Mouse (Mus musculus) forebrain, embryonic 16.5 days (tissue): ENCODE results near the gene Nell1. TPM values are rescaled to one million over a fixed set of nuclear protein-coding genes. Genes with fewer than 3 reads are reported as not detected.

Experiments used
- ATAC-seq: fragments of 200-750 bp; cut with Nextera tagmentation; 2 replicates; pipeline ENCODE4 v1.8.0; 2017; ENCODE audit warnings: mild to moderate bottlenecking, moderate library complexity
- H3K27ac ChIP-seq: fragments of 300-500 bp; sonication (generic); 2 replicates; pipeline ENCODE4 v1.5.1; 2014; ENCODE audit warnings: low read length, control low read depth
- H3K27me3 ChIP-seq: fragments of 300-500 bp; sonication (generic); replicated peaks from 2 replicates; pipeline ENCODE4 v1.6.1; 2014; ENCODE audit warnings: low read length; ENCODE audit not compliant: control insufficient read depth, insufficient read depth
- H3K36me3 ChIP-seq: fragments of 300-500 bp; sonication (generic); 2 replicates; pipeline ENCODE4 v1.6.1; 2014; ENCODE audit not compliant: control insufficient read depth, insufficient read depth
- H3K4me1 ChIP-seq: fragments of 300-500 bp; sonication (generic); replicated peaks from 2 replicates; pipeline ENCODE4 v1.6.1; 2014; ENCODE audit warnings: low read length; ENCODE audit not compliant: control insufficient read depth, insufficient read depth
- H3K4me2 ChIP-seq: fragments of 300-500 bp; sonication (generic); 2 replicates; pipeline ENCODE4 v1.6.1; 2014; ENCODE audit warnings: mild to moderate bottlenecking, low read length, control low read depth
- H3K4me3 ChIP-seq: fragments of 300-500 bp; sonication (generic); replicated peaks from 2 replicates; pipeline ENCODE4 v1.5.1; 2014; ENCODE audit warnings: mild to moderate bottlenecking, low read length, control low read depth
- H3K9ac ChIP-seq: fragments of 300-500 bp; sonication (generic); replicated peaks from 2 replicates; pipeline ENCODE4 v1.6.1; 2014; ENCODE audit warnings: low read depth, low read length, control low read depth
- H3K9me3 ChIP-seq: fragments of 300-500 bp; sonication (generic); 2 replicates; pipeline ENCODE4 v1.6.1; 2016; ENCODE audit warnings: low read length; ENCODE audit not compliant: control insufficient read depth
- WGBS: fragments of 180-500 bp; shearing (Covaris S2); extraction: QIAGEN DNeasy Blood & Tissue Kit; methylation state at CpG from one replicate; pipeline ENCODE4 v1.1.7; 2014; 5-methylcytosine and 5-hydroxymethylcytosine counted together
- polyA plus RNA-seq: library from polyadenylated mRNA; unstranded; fragments of >200 nt; fragmentation: Nextera tagmentation; extraction: Ambion mirVana; gene quantifications from 2 replicates; pipeline ENCODE4 v1.2.1, GENCODE M21; 2015

The Nell1 gene
- polyA plus RNA-seq, 1 experiment from 2014 or later, result 14.2 TPM

GRCm38 (mm10) chr7:50773516-50773915, 798.9 kb downstream of the Nell1 start:
- H3K4me1 ChIP-seq, result no peaks in the 10 kb centered on the region
- ATAC-seq, result no peak
- H3K36me3 ChIP-seq, result no peaks in the 10 kb centered on the region
- H3K9me3 ChIP-seq, result no peaks in the 10 kb centered on the region
- no peaks in the 10 kb centered on the region for H3K27me3 ChIP-seq
- H3K9ac ChIP-seq, result no peak overlapping the region
- H3K4me2 ChIP-seq, result no peak overlapping the region
- no peak overlapping the region for H3K4me3 ChIP-seq
- no peak overlapping the region for H3K27ac ChIP-seq

GRCm38 (mm10) chr7:50781105-50781504, 806.4 kb downstream of the Nell1 start:
- ATAC-seq, result no peak
- WGBS, result 95% methylated on average over 1 of the region's 1 CpGs
- Histone ChIP-seq H3K27me3 (no peaks in the 10 kb centered on the region), H3K4me3 (no peak overlapping the region), H3K9me3 (no peaks in the 10 kb centered on the region), H3K9ac (no peak overlapping the region), H3K27ac (no peak overlapping the region), H3K36me3 (no peaks in the 10 kb centered on the region), H3K4me1 (no peaks in the 10 kb centered on the region), H3K4me2 (no peak overlapping the region)

- no peaks in the 10 kb centered on the region for H3K36me3 ChIP-seq
- H3K27ac ChIP-seq, result no peak overlapping the region
- H3K9me3 ChIP-seq, result no peaks in the 10 kb centered on the region
- H3K4me2 ChIP-seq, result no peak overlapping the region
- no peak overlapping the region for H3K4me3 ChIP-seq
- no peak for ATAC-seq
- no peaks in the 10 kb centered on the region for H3K27me3 ChIP-seq
- H3K4me1 ChIP-seq, result no peaks in the 10 kb centered on the region
- no peak overlapping the region for H3K9ac ChIP-seq
- WGBS, result 76% methylated on average over 1 of the region's 1 CpGs
Measured at GRCm38 (mm10) chr7:50783652-50784051, 809.0 kb downstream of the Nell1 start.

GRCm38 (mm10) chr7:50826180-50826579, 851.5 kb downstream of the Nell1 start:
- H3K9ac ChIP-seq, result no peak overlapping the region
- H3K27ac ChIP-seq, result no peak overlapping the region
- no peak overlapping the region for H3K4me3 ChIP-seq
- 0 out of 2 replicates have a peak, but pooled peaks cover 2% of the 10 kb centered on the region for H3K4me1 ChIP-seq
- H3K27me3 ChIP-seq, result no peaks in the 10 kb centered on the region
- ATAC-seq, result 0 out of 2 replicates have a peak, but pooled peaks have one; percentile 31
- H3K4me2 ChIP-seq, result no peak overlapping the region
- H3K36me3 ChIP-seq, result no peaks in the 10 kb centered on the region
- 15% methylated on average over 7 of the region's 7 CpGs for WGBS
- no peaks in the 10 kb centered on the region for H3K9me3 ChIP-seq

GRCm38 (mm10) chr7:50832799-50833198, 858.1 kb downstream of the Nell1 start:
- Histone ChIP-seq H3K36me3 (no peaks in the 10 kb centered on the region), H3K27me3 (no peaks in the 10 kb centered on the region), H3K9me3 (no peaks in the 10 kb centered on the region), H3K4me1 (0 out of 2 replicates have a peak, but pooled peaks cover 2% of the 10 kb centered on the region), H3K27ac (no peak overlapping the region), H3K4me2 (no peak overlapping the region), H3K9ac (no peak overlapping the region), H3K4me3 (no peak overlapping the region)
- ATAC-seq, result no peak
- 76% methylated on average over 3 of the region's 3 CpGs for WGBS

- Histone ChIP-seq H3K9me3 (no peaks in the 10 kb centered on the region), H3K4me2 (no peak overlapping the region), H3K27me3 (no peaks in the 10 kb centered on the region), H3K4me3 (no peak overlapping the region), H3K9ac (no peak overlapping the region), H3K4me1 (no peaks in the 10 kb centered on the region), H3K27ac (no peak overlapping the region), H3K36me3 (no peaks in the 10 kb centered on the region)
- ATAC-seq, result no peak
Measured at GRCm38 (mm10) chr7:50842646-50843045, 868.0 kb downstream of the Nell1 start.

- Histone ChIP-seq H3K4me1 (no peaks in the 10 kb centered on the region), H3K36me3 (no peaks in the 10 kb centered on the region), H3K9me3 (no peaks in the 10 kb centered on the region), H3K27ac (no peak overlapping the region), H3K27me3 (no peaks in the 10 kb centered on the region), H3K4me3 (no peak overlapping the region), H3K4me2 (no peak overlapping the region), H3K9ac (no peak overlapping the region)
- no peak for ATAC-seq
- 68% methylated on average over 1 of the region's 1 CpGs for WGBS
Measured at GRCm38 (mm10) chr7:50847921-50848320, 873.3 kb downstream of the Nell1 start.

- Histone ChIP-seq H3K4me2 (no peak overlapping the region), H3K27ac (no peak overlapping the region), H3K4me1 (no peaks in the 10 kb centered on the region), H3K36me3 (no peaks in the 10 kb centered on the region), H3K9ac (no peak overlapping the region), H3K9me3 (no peaks in the 10 kb centered on the region), H3K27me3 (no peaks in the 10 kb centered on the region), H3K4me3 (no peak overlapping the region)
- 14% methylated on average over 1 of the region's 1 CpGs for WGBS
- ATAC-seq, result no peak
Measured at GRCm38 (mm10) chr7:50850271-50850670, 875.6 kb downstream of the Nell1 start.

- no peaks in the 10 kb centered on the region for H3K36me3 ChIP-seq
- no peaks in the 10 kb centered on the region for H3K9me3 ChIP-seq
- no peak overlapping the region for H3K4me2 ChIP-seq
- no peak overlapping the region for H3K4me3 ChIP-seq
- WGBS, result 19% methylated on average over 1 of the region's 1 CpGs
- H3K27me3 ChIP-seq, result no peaks in the 10 kb centered on the region
- no peaks in the 10 kb centered on the region for H3K4me1 ChIP-seq
- H3K27ac ChIP-seq, result no peak overlapping the region
- no peak overlapping the region for H3K9ac ChIP-seq
- ATAC-seq, result no peak
Measured at GRCm38 (mm10) chr7:50870181-50870580, 895.5 kb downstream of the Nell1 start.

GRCm38 (mm10) chr7:50887625-50888024, 913.0 kb downstream of the Nell1 start:
- H3K9me3 ChIP-seq, result no peaks in the 10 kb centered on the region
- 49% methylated on average over 3 of the region's 3 CpGs for WGBS
- H3K27ac ChIP-seq, result no peak overlapping the region
- no peaks in the 10 kb centered on the region for H3K27me3 ChIP-seq
- H3K9ac ChIP-seq, result no peak overlapping the region
- no peak overlapping the region for H3K4me2 ChIP-seq
- ATAC-seq, result no peak
- H3K36me3 ChIP-seq, result no peaks in the 10 kb centered on the region
- 0 out of 2 replicates have a peak, but pooled peaks cover 3% of the 10 kb centered on the region for H3K4me1 ChIP-seq
- H3K4me3 ChIP-seq, result no peak overlapping the region
